Mouse (Mus musculus) kidney, adult 11 months (tissue): ENCODE measurements around the gene Trpt1.

Experiments
- DNase-seq: peaks from one replicate; pipeline ENCODE4 v3.0.0; 2022

Trpt1 gene

GRCm38 (mm10) chr19:6994489-6994888, 1.4 kb upstream of the Trpt1 start:
- DNase-seq = no peak

DNA sequence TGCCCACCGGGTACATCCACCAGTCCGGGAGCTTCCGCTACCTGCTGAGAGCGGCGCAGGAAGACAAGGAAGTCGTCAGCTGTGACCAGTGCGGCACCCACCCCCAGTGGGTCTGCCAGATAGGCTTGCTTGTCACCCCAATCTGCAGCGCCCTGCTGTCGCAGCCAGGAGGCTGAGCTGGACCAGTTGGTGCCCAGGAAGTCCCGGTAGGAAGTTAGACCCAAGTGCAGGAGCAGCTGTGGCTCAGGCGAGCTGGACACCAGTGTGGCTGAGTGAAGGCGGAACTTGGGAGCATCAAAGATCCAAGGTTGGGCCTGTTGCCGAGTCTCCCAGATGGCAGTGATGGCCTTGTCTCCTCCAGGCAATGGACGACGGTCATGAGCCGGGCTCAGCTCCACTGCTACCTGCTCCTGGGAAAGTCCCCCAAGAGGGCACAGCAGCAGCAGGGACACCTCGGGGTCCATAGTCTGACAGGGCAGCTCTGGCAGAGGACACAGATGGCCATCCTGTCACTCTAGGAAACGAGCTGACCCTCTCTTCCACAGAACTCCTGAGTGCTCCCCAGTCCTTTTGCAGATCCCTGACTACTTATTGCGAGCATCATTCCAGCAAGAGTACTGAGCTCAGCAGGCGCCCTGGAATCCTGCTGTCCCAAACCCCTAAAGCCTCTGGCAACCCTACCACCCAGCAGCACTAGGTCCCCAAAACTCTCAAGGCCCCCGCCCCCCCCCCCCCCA, 508 bp upstream of the Trpt1 start:
- DNase-seq = no peak

DNA sequence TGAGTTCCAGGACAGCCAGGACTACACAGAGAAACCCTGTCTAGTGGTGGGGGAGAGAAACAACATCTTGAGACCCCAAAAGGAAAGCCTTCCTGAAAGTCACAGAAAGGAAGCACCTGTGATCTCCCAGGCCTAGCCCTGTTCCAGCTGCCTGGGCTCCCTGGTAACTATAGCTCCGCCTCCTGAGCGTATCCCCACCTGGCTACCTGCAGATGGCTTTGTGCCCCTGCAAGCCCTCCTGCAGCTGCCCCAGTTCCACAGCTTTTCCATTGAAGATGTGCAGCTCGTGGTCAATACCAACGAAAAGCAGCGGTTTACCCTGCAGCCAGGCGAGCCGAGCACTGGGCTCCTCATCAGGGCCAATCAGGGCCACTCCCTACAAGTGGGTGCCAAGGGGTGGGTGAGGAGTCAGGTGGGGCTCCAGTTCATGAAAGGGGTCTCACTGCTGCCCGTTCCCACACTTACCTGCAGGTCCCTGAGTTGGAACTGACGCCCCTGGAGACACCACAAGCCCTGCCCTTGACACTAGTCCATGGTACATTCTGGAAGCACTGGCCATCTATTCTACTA, 1.9 kb downstream of the Trpt1 start:
- no peak for DNase-seq

GRCm38 (mm10) chr19:6999360-7000063, 3.6 kb downstream of the Trpt1 start:
- no peak for DNase-seq

DNA sequence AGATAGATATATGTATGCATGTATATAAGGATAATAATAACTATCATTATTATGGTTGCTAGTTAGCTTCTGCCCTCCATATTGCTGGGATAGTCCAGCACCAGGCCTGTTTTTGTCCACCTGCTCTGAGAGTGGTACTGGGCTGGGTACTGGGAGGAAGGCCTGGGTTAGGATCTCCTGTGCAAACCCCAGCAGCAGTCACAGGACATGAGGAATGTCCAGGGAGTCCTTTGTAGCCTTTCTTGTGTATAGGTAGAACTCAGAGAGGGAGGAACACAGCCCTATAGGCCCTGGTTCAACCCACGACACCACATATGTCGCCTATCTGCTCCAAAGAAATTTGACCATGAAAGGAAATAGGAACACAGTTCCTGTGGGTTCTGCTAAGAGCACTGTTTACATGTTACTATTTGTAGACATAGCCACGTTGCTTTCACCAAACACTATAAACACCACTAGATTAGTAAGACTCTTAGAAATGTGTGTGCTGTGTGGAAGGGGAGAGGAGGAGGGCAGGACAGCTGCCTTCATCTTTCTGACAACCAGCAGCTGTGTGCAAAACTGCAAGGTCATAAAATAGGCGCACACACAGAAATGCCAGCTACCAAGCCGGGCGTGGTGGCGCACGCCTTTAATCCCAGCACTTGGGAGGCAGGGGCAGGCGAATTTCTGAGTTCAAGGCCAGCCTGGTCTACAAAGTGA, 11.1 kb downstream of the Trpt1 start:
- DNase-seq = no peak

- DNase-seq = no peak
Measured at GRCm38 (mm10) chr19:7012426-7012825, 16.5 kb downstream of the Trpt1 start.

DNA sequence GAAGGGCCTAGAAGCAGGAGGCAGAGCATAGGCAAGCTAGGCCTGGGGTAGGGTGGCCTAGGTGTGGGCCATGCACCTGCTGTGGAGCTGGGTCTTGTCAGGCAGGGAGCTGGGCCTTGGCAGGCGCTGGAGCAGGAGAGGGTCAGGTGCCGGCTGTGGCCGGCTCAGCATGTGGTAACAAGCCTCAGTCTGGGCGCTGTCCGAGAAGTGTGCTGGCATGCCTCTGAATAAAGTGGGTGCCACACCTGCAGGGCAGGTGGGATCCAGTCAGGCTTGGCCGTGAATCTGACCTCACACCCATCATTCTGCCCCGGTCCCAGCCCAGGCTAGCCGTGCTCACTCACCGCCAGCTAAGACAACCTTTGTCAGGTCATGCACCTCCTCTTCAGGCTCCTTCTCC, 18.1 kb downstream of the Trpt1 start:
- DNase-seq = no peak

DNA sequence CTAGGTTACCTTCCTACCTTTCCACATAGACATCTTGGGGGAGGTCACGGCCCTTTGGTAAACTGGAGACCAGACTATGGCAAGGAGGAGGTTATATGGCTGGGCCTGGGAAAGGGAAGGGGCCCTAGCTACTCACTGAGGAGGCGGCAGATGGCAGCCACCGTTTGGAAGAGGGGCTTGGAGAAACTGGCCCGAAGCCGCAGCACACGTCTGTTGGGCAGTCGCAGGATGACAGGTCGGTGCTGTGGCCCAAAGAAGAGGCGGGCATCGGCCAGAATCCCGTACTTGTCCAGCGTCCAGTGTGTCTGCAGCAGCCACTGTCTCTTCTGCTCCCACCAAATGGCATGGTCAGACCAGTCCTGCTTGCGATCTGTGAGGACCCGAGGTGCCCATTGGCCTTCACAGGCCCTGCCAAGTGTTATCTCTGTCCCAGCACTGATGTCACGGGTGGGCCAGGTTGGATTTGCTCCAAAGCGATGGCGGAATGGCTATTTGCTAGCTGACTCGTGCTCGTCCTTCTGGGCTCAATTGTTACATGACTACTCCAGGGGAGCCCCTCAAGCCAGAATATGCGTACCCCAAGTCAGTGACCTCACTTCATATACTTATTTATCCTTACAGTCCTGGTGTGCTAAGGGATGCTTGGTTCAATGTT, 18.7 kb downstream of the Trpt1 start:
- DNase-seq = no peak

GRCm38 (mm10) chr19:7017541-7018457, 21.9 kb downstream of the Trpt1 start:
- no peak for DNase-seq

DNA sequence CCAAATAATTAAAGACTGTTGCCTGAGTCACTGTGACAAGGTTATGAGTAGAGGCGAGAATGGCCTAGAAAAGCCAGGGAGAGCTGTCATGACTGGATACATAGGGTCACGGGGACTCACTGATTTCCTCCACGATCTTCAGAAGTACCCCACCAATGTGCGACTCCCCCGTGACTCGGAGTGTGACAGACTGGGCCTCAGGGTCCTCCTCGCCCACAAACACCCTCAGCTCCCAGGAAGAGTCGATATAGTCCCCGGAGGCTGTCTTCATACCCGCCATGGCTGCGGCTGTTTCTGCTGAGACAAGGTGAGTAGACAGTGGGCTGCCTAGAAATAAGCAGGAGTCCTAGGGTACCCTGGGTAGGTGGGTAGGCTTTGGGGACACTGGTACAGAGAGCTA, 22.6 kb downstream of the Trpt1 start:
- no peak for DNase-seq

DNA sequence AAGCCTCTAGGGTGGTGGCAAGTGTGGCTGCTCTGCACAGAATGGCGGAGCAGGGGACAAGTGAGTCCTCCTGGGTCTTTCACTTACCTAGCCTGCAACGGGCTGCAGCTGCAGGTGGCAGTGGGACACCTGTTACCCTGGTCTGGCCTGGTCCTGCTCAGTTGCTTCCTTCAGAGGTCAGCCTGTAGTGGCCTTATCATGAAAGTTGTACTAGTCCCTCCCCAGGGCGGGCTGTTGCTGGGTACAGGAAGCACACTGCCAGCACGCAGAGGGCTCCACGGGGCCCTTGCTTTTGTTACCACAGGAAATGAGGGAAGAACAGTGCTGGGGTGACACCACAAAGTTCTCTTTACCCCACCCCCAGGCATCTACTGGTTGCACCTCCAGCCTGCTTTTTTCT, 23.3 kb downstream of the Trpt1 start, which contains the start of gene Fermt3:
Gene Fermt3 (minus strand): TSS at position 279 of the 400 bp plus-strand sequence.
- no peak for DNase-seq

GRCm38 (mm10) chr19:7020224-7020641, 24.3 kb downstream of the Trpt1 start:
- peak; percentile 55 for DNase-seq

DNA sequence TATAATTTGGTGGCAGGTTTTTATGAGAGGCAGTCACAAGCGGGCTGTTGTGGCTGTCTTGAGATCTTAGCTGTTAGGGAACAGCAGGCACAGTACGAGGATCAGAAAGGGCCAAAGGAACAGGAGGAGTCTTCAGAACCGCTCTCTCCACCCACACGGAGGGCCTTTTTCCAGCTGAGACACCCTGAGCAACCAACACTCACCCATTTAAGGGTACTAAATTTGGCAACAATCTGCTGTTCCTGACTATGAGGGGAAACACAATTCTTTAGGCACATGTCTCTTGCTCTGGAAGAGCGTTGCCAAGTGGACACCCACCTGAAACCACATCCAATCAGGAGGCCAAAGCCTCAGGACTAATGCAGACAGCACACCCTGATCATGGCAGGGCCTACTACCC, 33.6 kb downstream of the Trpt1 start:
- DNase-seq = no peak

GRCm38 (mm10) chr19:7034006-7034405, 38.1 kb downstream of the Trpt1 start:
- DNase-seq = no peak

DNA sequence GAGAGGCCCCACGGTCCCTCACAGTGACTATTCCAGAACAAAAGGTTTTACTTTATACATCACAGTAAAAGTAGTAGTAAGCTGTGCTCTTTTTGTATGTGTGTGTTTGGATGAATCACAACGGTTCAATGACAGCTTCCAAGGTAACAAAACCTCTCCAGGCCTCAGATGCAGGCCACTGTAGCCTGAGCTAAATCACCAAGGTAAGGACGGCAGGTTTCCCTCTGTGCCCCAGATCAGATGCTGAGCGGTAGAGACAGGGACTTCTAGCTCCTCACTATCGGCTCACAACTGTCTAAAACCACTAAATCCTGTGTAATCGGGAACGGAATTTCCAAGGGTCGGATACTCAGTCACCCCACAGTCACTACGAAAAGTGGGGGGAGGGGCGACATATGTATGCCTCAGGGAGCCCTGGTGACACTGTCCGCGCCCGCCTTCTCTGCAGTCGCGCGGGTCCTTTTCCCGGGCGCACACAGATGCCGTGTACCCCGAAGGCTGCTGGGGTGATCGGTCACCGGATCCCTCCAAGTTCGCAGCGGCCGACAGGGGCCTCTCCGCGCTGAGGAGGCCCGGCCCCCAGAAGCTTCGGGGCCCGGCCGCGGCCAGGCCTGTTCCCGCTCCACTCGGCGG, 43.3 kb downstream of the Trpt1 start:
- peak; percentile 51 for DNase-seq

DNA sequence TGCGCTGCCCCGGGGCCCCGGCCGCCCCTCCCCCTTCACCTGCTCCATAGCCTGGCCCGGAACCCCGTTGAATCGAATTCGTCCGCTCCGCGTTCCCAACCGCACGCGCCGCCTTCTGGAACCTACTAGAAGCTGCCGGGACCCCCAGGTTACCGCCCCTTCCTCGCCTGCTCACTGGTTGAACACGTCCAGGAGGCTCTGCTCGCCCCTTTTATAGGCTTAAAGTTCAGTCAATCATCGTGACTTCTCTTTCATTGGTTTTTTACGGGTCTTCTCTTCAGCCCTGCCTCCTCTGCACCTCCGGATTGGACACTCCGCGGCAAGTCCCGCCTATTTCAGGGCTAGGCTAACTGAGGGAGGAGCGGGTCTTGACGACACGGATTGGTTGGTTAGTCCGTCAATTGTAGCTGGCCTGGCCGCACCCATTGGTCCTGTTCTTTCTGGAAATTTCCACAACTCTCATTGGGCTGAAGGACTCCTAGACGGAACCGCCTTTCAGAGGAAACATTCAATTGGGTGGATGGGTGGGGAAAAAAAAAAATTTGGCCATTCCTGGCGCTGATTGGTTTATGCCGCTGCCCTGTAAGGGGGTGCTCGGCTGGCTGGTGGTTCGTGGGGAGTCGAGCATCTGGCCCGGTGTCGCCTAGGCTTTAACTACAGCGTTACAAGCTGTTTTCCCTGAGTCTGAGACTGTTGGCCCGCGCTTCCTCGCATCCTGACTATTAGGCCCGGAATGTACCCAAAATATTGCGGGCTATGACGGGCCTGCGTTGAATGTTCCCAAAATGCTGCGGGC, 44.1 kb downstream of the Trpt1 start, which contains the start of gene Stip1:
Gene Stip1 (minus strand): TSS at position 127 of the 796 bp plus-strand sequence.
- peak; percentile 100 for DNase-seq

- DNase-seq = no peak
Measured at GRCm38 (mm10) chr19:7040637-7041130, 44.8 kb downstream of the Trpt1 start.

- DNase-seq = no peak
Measured at GRCm38 (mm10) chr19:7041171-7041570, 45.2 kb downstream of the Trpt1 start.

DNA sequence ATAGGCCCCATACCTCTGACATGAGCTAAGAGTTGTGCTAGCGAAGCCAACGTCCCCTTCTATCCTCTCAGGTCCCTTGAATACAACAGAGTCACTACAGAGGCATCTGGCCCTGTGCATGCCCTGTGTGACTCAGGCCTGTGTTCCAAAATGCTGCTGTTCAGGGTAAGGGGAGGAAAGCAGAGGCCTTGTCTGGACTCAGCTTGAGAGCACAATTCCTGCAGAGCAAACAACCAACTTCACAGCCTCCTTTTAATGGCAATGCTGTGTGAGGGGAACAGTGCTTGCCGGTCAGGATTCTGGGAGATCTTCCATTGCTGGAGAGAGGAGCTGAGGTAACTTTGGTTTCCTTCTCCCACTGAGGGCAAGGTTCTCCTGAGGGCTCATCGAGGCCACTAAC, 48.3 kb downstream of the Trpt1 start:
- no peak for DNase-seq

DNA sequence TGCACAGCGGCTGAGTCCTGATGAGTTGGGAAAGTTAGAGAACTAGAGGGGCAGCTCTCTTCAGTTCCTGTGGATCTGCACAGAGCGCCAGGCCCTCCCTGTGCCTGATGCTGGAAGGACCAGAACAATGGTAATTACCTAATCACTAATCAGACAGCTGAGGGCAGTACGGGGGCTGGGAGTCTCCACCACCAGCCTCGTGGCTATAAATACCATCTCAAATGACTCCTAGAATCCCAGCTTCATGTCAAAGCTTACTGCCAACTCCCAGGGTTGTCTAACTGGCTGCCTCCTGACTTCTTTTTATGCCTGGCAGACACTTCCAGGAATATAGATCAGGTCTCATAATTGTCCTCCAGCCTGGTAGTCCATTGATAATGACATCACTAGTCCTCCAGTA, 48.8 kb downstream of the Trpt1 start:
- DNase-seq = no peak
